Mouse (Mus musculus) embryonic facial prominence, embryonic 11.5 days (tissue): ENCODE measurements at regions not wholly inside any gene's neighbourhood (a gene's known extent, or its start where the extent isn't known, plus 50 kb on each side); places are given as distances from the start of the nearest gene placed in this dataset.

Experiments
- ATAC-seq: fragments of 200-750 bp; cut with Nextera tagmentation; replicated peaks from 2 replicates; pipeline ENCODE4 v1.8.0; 2017; ENCODE audit warnings: low read depth; ENCODE audit not compliant: insufficient number of reproducible peaks, low FRiP score, low TSS enrichment
- DNase-seq: peaks from one replicate; pipeline ENCODE4 v3.0.0-alpha.2; 2015; ENCODE audit warnings: low spot score
- H3K27ac ChIP-seq: fragments of 300-500 bp; sonication (generic); replicated peaks from 2 replicates; pipeline ENCODE4 v1.5.1; 2014; ENCODE audit warnings: mild to moderate bottlenecking, low read depth, low read length, control low read depth
- H3K27me3 ChIP-seq: fragments of 300-500 bp; sonication (generic); 2 replicates; pipeline ENCODE4 v1.6.1; 2014; ENCODE audit warnings: mild to moderate bottlenecking, low read length, moderate library complexity, mixed read lengths; ENCODE audit not compliant: control insufficient read depth, insufficient read depth
- H3K36me3 ChIP-seq: fragments of 300-500 bp; sonication (generic); replicated peaks from 2 replicates; pipeline ENCODE4 v1.6.1; 2014; ENCODE audit warnings: low read depth, mild to moderate bottlenecking, low read length, moderate library complexity, mixed read lengths; ENCODE audit not compliant: control insufficient read depth, insufficient read depth
- H3K4me1 ChIP-seq: fragments of 300-500 bp; sonication (generic); 2 replicates; pipeline ENCODE4 v1.6.1; 2014; ENCODE audit warnings: low read length, mixed read lengths; ENCODE audit not compliant: control insufficient read depth, insufficient read depth
- H3K4me2 ChIP-seq: fragments of 300-500 bp; sonication (generic); 2 replicates; pipeline ENCODE4 v1.6.1; 2014; ENCODE audit warnings: low read depth, mild to moderate bottlenecking, control low read depth, low read length, moderate library complexity
- H3K4me3 ChIP-seq: fragments of 300-500 bp; sonication (generic); 2 replicates; pipeline ENCODE4 v1.5.1; 2014; ENCODE audit warnings: low read depth, low read length, control low read depth
- H3K9ac ChIP-seq: fragments of 300-500 bp; sonication (generic); replicated peaks from 2 replicates; pipeline ENCODE4 v1.6.1; 2014; ENCODE audit warnings: mild to moderate bottlenecking, control low read depth, low read length
- H3K9me3 ChIP-seq: fragments of 300-500 bp; sonication (generic); replicated peaks from 2 replicates; pipeline ENCODE4 v1.6.1; 2016; ENCODE audit warnings: mild to moderate bottlenecking, low read length, inconsistent platforms, mixed read lengths; ENCODE audit not compliant: control insufficient read depth
- WGBS: fragments of 180-500 bp; shearing (Covaris S2); extraction: QIAGEN DNeasy Blood & Tissue Kit; methylation state at CpG from one replicate; pipeline ENCODE4 v1.1.7; 2014; 5-methylcytosine and 5-hydroxymethylcytosine counted together

DNA sequence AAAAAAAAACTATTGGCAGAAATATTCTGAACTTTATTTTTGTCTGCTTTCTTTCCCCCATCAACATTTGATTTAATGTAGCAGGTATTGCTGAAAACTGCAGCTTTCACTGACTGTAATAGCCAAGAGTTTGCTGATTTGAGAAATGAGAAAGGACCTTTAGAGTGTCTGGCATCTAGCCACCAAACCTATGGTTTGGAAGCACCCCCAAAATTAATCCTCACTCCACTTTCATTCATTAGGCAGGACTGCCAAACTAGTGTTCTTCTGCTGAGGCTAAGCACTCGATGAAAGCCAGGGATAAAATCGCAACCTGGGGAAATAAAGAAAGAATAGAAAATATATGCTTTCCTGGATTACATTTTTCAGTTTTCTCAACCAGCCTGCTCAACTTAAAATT is 320.4 kb downstream of the Atp6ap1l start:
- no peak for DNase-seq
- Histone ChIP-seq H3K4me2 (no peak overlapping the region), H3K4me3 (no peak overlapping the region), H3K27ac (no peak overlapping the region), H3K36me3 (no peaks in the 10 kb centered on the region), H3K4me1 (no peaks in the 10 kb centered on the region), H3K9ac (no peak overlapping the region), H3K27me3 (no peaks in the 10 kb centered on the region), H3K9me3 (no peaks in the 10 kb centered on the region)
- no peak for ATAC-seq
- WGBS: 86% methylated on average over 2 of the region's 2 CpGs

DNA sequence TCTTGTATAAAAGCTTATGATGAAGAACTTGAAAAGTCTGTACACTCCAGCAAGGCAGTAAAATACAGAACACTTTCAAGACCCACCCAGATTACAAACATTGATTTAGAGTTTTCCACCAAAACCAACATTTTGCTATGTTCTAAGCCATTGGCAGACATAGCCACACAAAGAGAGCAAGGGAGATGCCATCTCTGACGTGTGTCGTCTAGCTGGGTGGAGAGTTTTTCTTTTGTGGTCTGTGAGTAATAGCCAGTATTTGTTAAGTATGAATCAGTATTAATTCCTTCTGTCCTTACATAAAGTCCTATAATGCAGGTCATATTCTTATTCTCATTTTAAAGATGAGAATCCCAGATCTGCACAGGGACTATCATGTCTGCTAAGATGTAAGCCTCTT is 329.8 kb downstream of the Atp6ap1l start:
- no peaks in the 10 kb centered on the region for H3K9me3 ChIP-seq
- WGBS: 88% methylated on average over 2 of the region's 2 CpGs
- H3K9ac ChIP-seq: no peak overlapping the region
- H3K27me3 ChIP-seq: no peaks in the 10 kb centered on the region
- DNase-seq: no peak
- no peaks in the 10 kb centered on the region for H3K4me1 ChIP-seq
- no peak overlapping the region for H3K4me2 ChIP-seq
- no peak overlapping the region for H3K27ac ChIP-seq
- no peak for ATAC-seq
- H3K36me3 ChIP-seq: no peaks in the 10 kb centered on the region
- H3K4me3 ChIP-seq: no peak overlapping the region

DNA sequence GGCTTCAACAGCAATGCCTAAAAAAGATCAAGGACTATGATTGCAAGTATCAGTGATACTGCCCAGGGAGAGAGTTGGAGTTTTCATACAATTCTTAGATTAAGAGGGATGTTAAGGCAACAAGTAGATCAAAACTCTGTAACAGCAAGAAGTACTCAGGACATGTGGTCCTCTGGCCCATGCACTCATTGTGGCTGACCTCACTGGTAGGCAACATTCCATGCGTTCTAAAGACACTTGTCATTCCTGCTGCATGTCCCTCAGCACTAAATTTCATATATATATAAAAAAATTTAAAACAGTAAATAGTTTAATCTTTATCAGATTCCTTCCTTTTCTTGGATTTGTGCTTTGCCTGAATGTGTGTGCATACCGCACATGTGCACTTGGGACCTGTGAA is 332.6 kb downstream of the Atp6ap1l start:
- H3K4me1 ChIP-seq: no peaks in the 10 kb centered on the region
- no peak overlapping the region for H3K4me3 ChIP-seq
- no peaks in the 10 kb centered on the region for H3K36me3 ChIP-seq
- no peak overlapping the region for H3K4me2 ChIP-seq
- no peaks in the 10 kb centered on the region for H3K27me3 ChIP-seq
- H3K27ac ChIP-seq: no peak overlapping the region
- no peak overlapping the region for H3K9ac ChIP-seq
- DNase-seq (no peak), ATAC-seq (no peak)
- WGBS: 90% methylated on average over 2 of the region's 2 CpGs
- no peaks in the 10 kb centered on the region for H3K9me3 ChIP-seq

DNA sequence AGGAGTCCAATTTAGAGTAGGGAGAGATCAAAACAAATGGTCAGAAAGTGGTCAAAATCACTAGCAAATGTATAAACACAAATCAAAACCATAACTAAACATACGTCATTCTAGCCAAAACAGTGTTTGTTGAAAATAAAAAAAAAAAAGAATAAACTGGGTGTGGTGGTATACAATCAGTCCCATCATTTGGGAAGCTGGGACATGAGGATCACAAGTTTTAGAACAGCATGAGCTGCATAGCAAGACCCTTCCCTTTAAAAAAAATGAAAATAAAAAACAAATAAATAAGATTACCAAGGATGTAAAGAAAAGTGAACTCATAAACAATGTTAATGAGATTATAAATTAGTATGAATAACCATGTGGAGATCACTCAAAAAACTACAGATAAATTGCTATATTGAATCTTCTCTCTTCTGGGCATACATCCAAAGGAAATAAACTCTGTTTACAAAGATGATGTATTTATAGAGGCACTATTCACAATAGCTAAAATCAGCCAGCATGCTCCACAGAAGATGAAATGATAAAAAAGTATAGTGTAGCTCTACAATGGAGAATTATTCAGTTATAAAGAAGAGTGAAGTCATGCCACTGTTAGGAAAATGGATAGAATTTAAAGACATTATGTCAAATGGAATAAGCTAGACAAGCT is 341.8 kb downstream of the Atp6ap1l start:
- H3K4me1 ChIP-seq: no peaks in the 10 kb centered on the region
- no peak for DNase-seq
- no peak overlapping the region for H3K4me2 ChIP-seq
- H3K27me3 ChIP-seq: no peaks in the 10 kb centered on the region
- H3K9ac ChIP-seq: no peak overlapping the region
- WGBS: 85% methylated on average over 1 of the region's 1 CpGs
- no peaks in the 10 kb centered on the region for H3K36me3 ChIP-seq
- H3K4me3 ChIP-seq: no peak overlapping the region
- no peak overlapping the region for H3K27ac ChIP-seq
- no peak for ATAC-seq
- H3K9me3 ChIP-seq: no peaks in the 10 kb centered on the region

DNA sequence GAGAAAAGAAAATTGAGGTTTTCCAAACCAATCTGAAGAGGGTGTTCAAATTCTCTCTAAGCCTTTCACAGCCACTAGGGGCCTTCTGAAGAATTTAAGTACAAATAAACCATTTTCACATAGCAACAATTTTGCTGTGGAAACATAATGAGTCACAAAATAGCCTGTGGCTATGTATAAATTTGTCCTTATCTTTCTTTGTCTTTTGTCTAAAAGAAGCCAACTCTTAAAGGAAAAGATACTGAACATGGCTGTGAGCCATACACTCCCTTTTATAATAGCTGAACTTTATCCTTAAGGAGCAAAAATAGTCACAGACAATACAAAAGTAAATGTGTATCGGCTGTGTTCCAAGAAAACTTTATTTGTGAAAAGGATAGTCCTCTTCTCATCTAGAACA is 345.1 kb downstream of the Atp6ap1l start:
- no peak for DNase-seq
- 87% methylated on average over 1 of the region's 1 CpGs for WGBS

DNA sequence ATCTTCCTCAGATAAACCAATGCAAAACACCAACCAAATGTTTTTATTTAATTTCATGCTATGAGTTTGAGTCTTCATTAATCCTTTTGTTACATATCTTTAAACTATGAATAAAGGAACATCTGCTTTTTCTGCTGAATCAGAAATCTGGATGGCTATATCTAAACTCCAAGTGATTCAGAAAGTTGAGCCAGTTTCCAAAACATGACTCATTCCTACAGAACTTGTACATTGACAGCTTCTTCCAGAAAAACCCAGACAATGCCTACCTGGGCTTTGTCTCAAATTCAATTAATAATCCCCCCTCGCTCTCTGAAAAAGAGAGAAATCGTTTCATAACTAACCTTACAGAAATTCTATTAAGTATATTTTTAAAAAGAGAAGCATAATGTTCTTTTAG is 345.7 kb downstream of the Atp6ap1l start:
- DNase-seq (no peak), ATAC-seq (no peak)
- H3K9me3 ChIP-seq: no peaks in the 10 kb centered on the region
- no peak overlapping the region for H3K9ac ChIP-seq
- H3K4me3 ChIP-seq: no peak overlapping the region
- no peak overlapping the region for H3K27ac ChIP-seq
- no peaks in the 10 kb centered on the region for H3K36me3 ChIP-seq
- H3K4me1 ChIP-seq: no peaks in the 10 kb centered on the region
- no peaks in the 10 kb centered on the region for H3K27me3 ChIP-seq
- 97% methylated on average over 2 of the region's 2 CpGs for WGBS
- no peak overlapping the region for H3K4me2 ChIP-seq

More for the DNA sequence above, 345.1 kb downstream of the Atp6ap1l start:
- H3K27ac ChIP-seq: no peak overlapping the region
- H3K9ac ChIP-seq: no peak overlapping the region
- no peaks in the 10 kb centered on the region for H3K27me3 ChIP-seq
- H3K4me1 ChIP-seq: no peaks in the 10 kb centered on the region
- H3K4me2 ChIP-seq: no peak overlapping the region
- no peaks in the 10 kb centered on the region for H3K36me3 ChIP-seq
- no peak overlapping the region for H3K4me3 ChIP-seq
- H3K9me3 ChIP-seq: no peaks in the 10 kb centered on the region
- no peak for ATAC-seq

DNA sequence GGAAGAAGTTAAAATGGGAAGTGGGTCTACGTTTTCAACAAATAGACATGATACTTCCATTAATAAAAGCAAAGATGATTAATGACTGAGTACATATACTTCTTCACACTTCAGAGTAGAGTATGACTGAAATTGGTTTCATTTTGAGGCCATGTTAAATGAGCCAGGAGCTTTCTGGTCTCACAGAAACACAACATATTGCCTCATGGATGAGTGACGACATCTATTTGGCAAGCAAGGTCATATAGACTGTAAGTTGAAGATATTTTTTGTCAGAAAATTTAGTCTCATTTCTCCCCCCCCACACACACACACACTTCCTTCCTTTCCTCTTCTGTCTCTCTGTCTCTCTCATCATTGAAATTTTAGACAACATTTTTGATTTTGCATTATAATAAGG is 354.0 kb downstream of the Atp6ap1l start:
- WGBS: 95% methylated on average over 2 of the region's 2 CpGs
- H3K4me1 ChIP-seq: no peaks in the 10 kb centered on the region

DNA sequence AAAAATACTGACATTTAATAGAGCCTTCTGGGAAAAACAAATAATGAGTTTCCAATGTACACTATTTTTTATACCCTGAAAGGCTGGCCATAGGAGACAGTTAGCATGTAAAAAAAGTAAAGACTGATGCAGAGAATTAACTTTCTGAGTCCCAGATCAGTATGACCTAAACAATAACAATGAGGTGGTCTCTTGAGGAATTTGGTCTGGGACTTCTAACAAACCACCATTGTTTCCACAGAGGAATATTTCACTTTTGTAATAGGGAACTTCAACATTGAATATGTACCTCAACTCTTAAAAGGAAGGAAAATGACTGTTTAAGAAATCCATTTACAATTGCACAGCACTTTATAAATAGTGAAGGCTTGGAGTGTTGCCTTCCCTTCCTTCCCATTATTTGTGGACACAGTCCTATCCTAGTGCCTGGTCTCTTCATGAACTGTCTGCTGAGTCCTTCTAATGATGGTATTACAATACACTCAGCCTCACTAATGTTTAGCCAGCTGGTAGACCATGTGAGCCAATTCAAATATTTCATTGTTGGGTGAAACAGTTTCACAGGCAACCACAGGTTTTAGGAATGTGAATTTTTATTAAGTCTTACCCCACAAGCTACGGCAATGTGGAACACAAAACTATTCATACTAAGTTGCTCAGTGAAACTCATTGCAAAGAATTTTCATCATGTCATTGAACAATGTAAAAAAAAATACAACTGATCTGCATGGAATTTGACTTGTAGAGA is 358.7 kb downstream of the Atp6ap1l start:
- Histone ChIP-seq H3K9me3 (no peaks in the 10 kb centered on the region), H3K4me1 (no peaks in the 10 kb centered on the region), H3K4me2 (no peak overlapping the region), H3K36me3 (no peaks in the 10 kb centered on the region), H3K9ac (no peak overlapping the region), H3K4me3 (no peak overlapping the region), H3K27ac (no peak overlapping the region), H3K27me3 (no peaks in the 10 kb centered on the region)
- 75% methylated on average over 1 of the region's 1 CpGs for WGBS
- no peak for DNase-seq
- ATAC-seq: no peak

More for the DNA sequence above, 354.0 kb downstream of the Atp6ap1l start:
- DNase-seq (no peak), ATAC-seq (no peak)
- no peak overlapping the region for H3K4me2 ChIP-seq
- no peaks in the 10 kb centered on the region for H3K27me3 ChIP-seq
- no peak overlapping the region for H3K9ac ChIP-seq
- no peak overlapping the region for H3K4me3 ChIP-seq
- H3K36me3 ChIP-seq: no peaks in the 10 kb centered on the region
- no peaks in the 10 kb centered on the region for H3K9me3 ChIP-seq
- H3K27ac ChIP-seq: no peak overlapping the region
